Mouse (Mus musculus): ENCODE measurements at regions not wholly inside any gene's neighbourhood (a gene's known extent, or its start where the extent isn't known, plus 50 kb on each side); places are given as distances from the start of the nearest gene placed in this dataset.

- Histone ChIP-seq H3K27ac (no peak overlapping the region), H3K4me3 (no peak overlapping the region), H3K4me1 (peaks cover 18% of the 10 kb centered on the region), H3K27me3 (ENCODE audit: low read depth, poor library complexity, severe bottlenecking) (no peaks in the 10 kb centered on the region), H3K36me3 (no peaks in the 10 kb centered on the region), H3K9me3 (replicated peaks) (no peaks in the 10 kb centered on the region)
- DNase-seq (ENCODE audit: low spot score), result peak; percentile 38
- 56% methylated on average over 5 of the region's 5 CpGs for WGBS
Observed at GRCm38 (mm10) chr14:102731746-102732145, 250.7 kb downstream of the Kctd12 start.

GRCm38 (mm10) chr14:102722633-102723032 lies 259.8 kb downstream of the Kctd12 start:
- no peak overlapping the region for H3K4me3 ChIP-seq
- H3K27me3 ChIP-seq (ENCODE audit: low read depth, poor library complexity, severe bottlenecking), result no peaks in the 10 kb centered on the region
- H3K4me1 ChIP-seq, result 0 out of 2 replicates have a peak, but pooled peaks cover 5% of the 10 kb centered on the region
- H3K36me3 ChIP-seq, result no peaks in the 10 kb centered on the region
- H3K9me3 ChIP-seq (replicated peaks), result no peaks in the 10 kb centered on the region
- DNase-seq (ENCODE audit: low spot score), result no peak
- no peak overlapping the region for H3K27ac ChIP-seq
- WGBS, result 63% methylated on average over 2 of the region's 2 CpGs

GRCm38 (mm10) chr14:102718558-102718957 lies 263.9 kb downstream of the Kctd12 start:
- Histone ChIP-seq H3K36me3 (no peaks in the 10 kb centered on the region), H3K4me3 (no peak overlapping the region), H3K27me3 (ENCODE audit: low read depth, poor library complexity, severe bottlenecking) (no peaks in the 10 kb centered on the region), H3K4me1 (0 out of 2 replicates have a peak, but pooled peaks cover 5% of the 10 kb centered on the region), H3K27ac (no peak overlapping the region), H3K9me3 (replicated peaks) (no peaks in the 10 kb centered on the region)
- DNase-seq (ENCODE audit: low spot score), result no peak
- 86% methylated on average over 2 of the region's 2 CpGs for WGBS

GRCm38 (mm10) chr14:102712600-102712999 lies 269.8 kb downstream of the Kctd12 start:
- no peaks in the 10 kb centered on the region for H3K36me3 ChIP-seq
- no peaks in the 10 kb centered on the region for H3K9me3 ChIP-seq (replicated peaks)
- H3K27ac ChIP-seq, result no peak overlapping the region
- H3K4me1 ChIP-seq, result no peaks in the 10 kb centered on the region
- H3K27me3 ChIP-seq (ENCODE audit: low read depth, poor library complexity, severe bottlenecking), result no peaks in the 10 kb centered on the region
- no peak overlapping the region for H3K4me3 ChIP-seq
- DNase-seq (ENCODE audit: low spot score), result no peak
- WGBS, result 67% methylated on average over 1 of the region's 1 CpGs

GRCm38 (mm10) chr14:102706704-102707336 lies 275.6 kb downstream of the Kctd12 start:
- Histone ChIP-seq H3K27ac (no peak overlapping the region), H3K36me3 (no peaks in the 10 kb centered on the region), H3K4me3 (no peak overlapping the region), H3K4me1 (0 out of 2 replicates have a peak, but pooled peaks cover 2% of the 10 kb centered on the region), H3K9me3 (replicated peaks) (no peaks in the 10 kb centered on the region), H3K27me3 (ENCODE audit: low read depth, poor library complexity, severe bottlenecking) (no peaks in the 10 kb centered on the region)
- DNase-seq (ENCODE audit: low spot score), result no peak
- 87% methylated on average over 5 of the region's 5 CpGs for WGBS

- 80% methylated on average over 2 of the region's 2 CpGs for WGBS
Observed at GRCm38 (mm10) chr14:102701108-102701507, 281.3 kb downstream of the Kctd12 start.

GRCm38 (mm10) chr14:102700457-102700856 lies 282.0 kb downstream of the Kctd12 start:
- H3K36me3 ChIP-seq, result no peaks in the 10 kb centered on the region
- H3K4me1 ChIP-seq, result peaks cover 9% of the 10 kb centered on the region; the same call in 1 of the 2 replicates
- H3K27ac ChIP-seq, result no peak overlapping the region
- no peaks in the 10 kb centered on the region for H3K9me3 ChIP-seq (replicated peaks)
- no peak for DNase-seq (ENCODE audit: low spot score)
- no peak overlapping the region for H3K4me3 ChIP-seq
- H3K27me3 ChIP-seq (ENCODE audit: low read depth, poor library complexity, severe bottlenecking), result no peaks in the 10 kb centered on the region
- WGBS, result 67% methylated on average over 6 of the region's 6 CpGs

More at GRCm38 (mm10) chr14:102701108-102701507, 281.3 kb downstream of the Kctd12 start:
- Histone ChIP-seq H3K27me3 (ENCODE audit: low read depth, poor library complexity, severe bottlenecking) (no peaks in the 10 kb centered on the region), H3K9me3 (replicated peaks) (no peaks in the 10 kb centered on the region), H3K4me3 (no peak overlapping the region), H3K4me1 (peaks cover 11% of the 10 kb centered on the region; the same call in 1 of the 2 replicates), H3K27ac (no peak overlapping the region), H3K36me3 (no peaks in the 10 kb centered on the region)
- no peak for DNase-seq (ENCODE audit: low spot score)

GRCm38 (mm10) chr14:102699015-102699414 lies 283.4 kb downstream of the Kctd12 start:
- WGBS, result 89% methylated on average over 3 of the region's 3 CpGs
- Histone ChIP-seq H3K4me3 (no peak overlapping the region), H3K9me3 (replicated peaks) (no peaks in the 10 kb centered on the region), H3K27me3 (ENCODE audit: low read depth, poor library complexity, severe bottlenecking) (no peaks in the 10 kb centered on the region), H3K36me3 (no peaks in the 10 kb centered on the region), H3K27ac (no peak overlapping the region), H3K4me1 (peaks cover 9% of the 10 kb centered on the region; the same call in 1 of the 2 replicates)
- no peak for DNase-seq (ENCODE audit: low spot score)

- no peak overlapping the region for H3K27ac ChIP-seq
- H3K27me3 ChIP-seq (ENCODE audit: low read depth, poor library complexity, severe bottlenecking), result no peaks in the 10 kb centered on the region
- H3K36me3 ChIP-seq, result no peaks in the 10 kb centered on the region
- no peaks in the 10 kb centered on the region for H3K4me1 ChIP-seq
- no peaks in the 10 kb centered on the region for H3K9me3 ChIP-seq (replicated peaks)
- DNase-seq (ENCODE audit: low spot score), result no peak
- WGBS, result 77% methylated on average over 1 of the region's 1 CpGs
- H3K4me3 ChIP-seq, result no peak overlapping the region
Observed at GRCm38 (mm10) chr14:102686791-102687190, 295.6 kb downstream of the Kctd12 start.

GRCm38 (mm10) chr14:102676582-102676981 lies 305.9 kb downstream of the Kctd12 start:
- no peaks in the 10 kb centered on the region for H3K36me3 ChIP-seq
- no peak overlapping the region for H3K4me3 ChIP-seq
- H3K4me1 ChIP-seq, result no peaks in the 10 kb centered on the region
- DNase-seq (ENCODE audit: low spot score), result no peak
- no peaks in the 10 kb centered on the region for H3K27me3 ChIP-seq (ENCODE audit: low read depth, poor library complexity, severe bottlenecking)
- 65% methylated on average over 5 of the region's 5 CpGs for WGBS
- H3K9me3 ChIP-seq (replicated peaks), result no peaks in the 10 kb centered on the region
- H3K27ac ChIP-seq, result no peak overlapping the region

- no peaks in the 10 kb centered on the region for H3K36me3 ChIP-seq
- WGBS, result 88% methylated on average over 5 of the region's 5 CpGs
- DNase-seq (ENCODE audit: low spot score), result no peak
Observed at GRCm38 (mm10) chr14:102674635-102675034, 307.8 kb downstream of the Kctd12 start.

GRCm38 (mm10) chr14:102673724-102674123 lies 308.7 kb downstream of the Kctd12 start:
- H3K27me3 ChIP-seq (ENCODE audit: low read depth, poor library complexity, severe bottlenecking), result no peaks in the 10 kb centered on the region
- WGBS, result 84% methylated on average over 5 of the region's 5 CpGs
- H3K4me3 ChIP-seq, result no peak overlapping the region
- H3K4me1 ChIP-seq, result no peaks in the 10 kb centered on the region
- no peak overlapping the region for H3K27ac ChIP-seq
- no peaks in the 10 kb centered on the region for H3K9me3 ChIP-seq (replicated peaks)
- H3K36me3 ChIP-seq, result no peaks in the 10 kb centered on the region
- no peak for DNase-seq (ENCODE audit: low spot score)

More at GRCm38 (mm10) chr14:102674635-102675034, 307.8 kb downstream of the Kctd12 start:
- no peaks in the 10 kb centered on the region for H3K27me3 ChIP-seq (ENCODE audit: low read depth, poor library complexity, severe bottlenecking)
- H3K4me1 ChIP-seq, result no peaks in the 10 kb centered on the region
- H3K9me3 ChIP-seq (replicated peaks), result no peaks in the 10 kb centered on the region
- no peak overlapping the region for H3K27ac ChIP-seq
- H3K4me3 ChIP-seq, result no peak overlapping the region

GRCm38 (mm10) chr14:102663240-102663639 lies 319.2 kb downstream of the Kctd12 start:
- Histone ChIP-seq H3K4me3 (no peak overlapping the region), H3K27ac (no peak overlapping the region), H3K4me1 (no peaks in the 10 kb centered on the region), H3K36me3 (no peaks in the 10 kb centered on the region), H3K9me3 (replicated peaks) (no peaks in the 10 kb centered on the region), H3K27me3 (ENCODE audit: low read depth, poor library complexity, severe bottlenecking) (no peaks in the 10 kb centered on the region)
- no peak for DNase-seq (ENCODE audit: low spot score)
- 86% methylated on average over 2 of the region's 2 CpGs for WGBS

GRCm38 (mm10) chr14:102660351-102660750 lies 322.1 kb downstream of the Kctd12 start:
- no peak for DNase-seq (ENCODE audit: low spot score)
- no peaks in the 10 kb centered on the region for H3K4me1 ChIP-seq
- WGBS, result 88% methylated on average over 11 of the region's 11 CpGs
- H3K4me3 ChIP-seq, result no peak overlapping the region
- no peak overlapping the region for H3K27ac ChIP-seq
- H3K36me3 ChIP-seq, result no peaks in the 10 kb centered on the region
- H3K9me3 ChIP-seq (replicated peaks), result no peaks in the 10 kb centered on the region
- no peaks in the 10 kb centered on the region for H3K27me3 ChIP-seq (ENCODE audit: low read depth, poor library complexity, severe bottlenecking)

Data from limb, embryonic 10.5 days (tissue).